Mouse (Mus musculus): ENCODE results near the gene Nfkb1.

DNA sequence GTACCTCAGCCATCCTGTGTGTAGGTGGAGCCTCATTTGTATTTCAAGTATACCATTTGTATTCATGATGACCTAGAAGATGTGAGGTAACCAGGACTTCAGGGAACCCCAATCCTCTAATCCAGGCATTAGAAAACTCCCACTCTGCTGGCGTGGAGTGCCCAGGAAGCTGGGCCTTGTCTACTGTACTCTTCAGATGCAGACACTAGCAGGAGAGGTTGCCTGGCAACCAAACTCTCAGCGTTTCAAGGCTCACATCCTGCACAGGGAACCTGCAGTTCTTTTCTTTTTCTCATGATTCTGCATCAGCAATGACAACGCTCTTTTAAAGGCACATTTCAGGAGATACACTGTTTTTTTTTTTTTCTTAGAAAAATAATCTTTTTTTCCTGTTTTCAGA is 81.1 kb downstream of the Nfkb1 start:
- no peak for TF ChIP-seq EP300 (IDR thresholded peaks at IDR 0.05; ENCODE audit: insufficient read depth, low read depth, low read length)
- no peak for TF ChIP-seq CTCF (IDR thresholded peaks at IDR 0.05; ENCODE audit: low read depth, low read length)
